Mouse (Mus musculus) spleen, postnatal 14 days (tissue): ENCODE measurements around the gene Anxa6.
"Not testable (repeated sequence)": the region's sequence is repeated elsewhere in the genome, so short reads cannot be mapped to it uniquely, and the experiment has no call there.

Experiments
- DNase-seq, 2 experiments: peaks; one replicate each; pipeline ENCODE4 v3.0.0; 2021 to 2022; ENCODE audit warnings: low spot score in 2 of 2

The Anxa6 gene

GRCm38 (mm10) chr11:54961164-54961850, 71.9 kb downstream of the Anxa6 start:
- DNase-seq: no peak

- no peak for DNase-seq
Measured at GRCm38 (mm10) chr11:54960251-54960650, 73.0 kb downstream of the Anxa6 start.

GRCm38 (mm10) chr11:54958571-54959073, 74.6 kb downstream of the Anxa6 start:
- no peak for DNase-seq

DNA sequence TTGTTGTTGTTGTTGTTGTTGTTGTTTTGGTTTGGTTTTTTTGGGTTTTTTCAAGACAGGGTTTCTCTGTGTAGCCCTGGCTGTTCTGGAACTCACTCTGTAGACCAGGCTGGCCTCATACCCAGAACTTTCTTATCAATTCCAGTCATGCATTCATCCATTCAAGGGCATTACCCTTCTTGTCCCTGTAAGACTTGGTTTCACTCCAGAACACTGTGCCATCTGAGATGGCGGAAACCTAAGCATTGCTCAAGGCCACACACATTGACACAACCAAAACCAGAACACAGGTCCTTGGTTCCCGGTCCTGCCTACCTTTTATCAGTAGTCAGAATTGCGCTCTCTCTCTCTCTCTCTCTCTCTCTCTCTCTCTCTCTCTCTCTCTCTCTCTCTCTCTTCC, 75.5 kb downstream of the Anxa6 start:
- DNase-seq: not testable (repeated sequence)

DNA sequence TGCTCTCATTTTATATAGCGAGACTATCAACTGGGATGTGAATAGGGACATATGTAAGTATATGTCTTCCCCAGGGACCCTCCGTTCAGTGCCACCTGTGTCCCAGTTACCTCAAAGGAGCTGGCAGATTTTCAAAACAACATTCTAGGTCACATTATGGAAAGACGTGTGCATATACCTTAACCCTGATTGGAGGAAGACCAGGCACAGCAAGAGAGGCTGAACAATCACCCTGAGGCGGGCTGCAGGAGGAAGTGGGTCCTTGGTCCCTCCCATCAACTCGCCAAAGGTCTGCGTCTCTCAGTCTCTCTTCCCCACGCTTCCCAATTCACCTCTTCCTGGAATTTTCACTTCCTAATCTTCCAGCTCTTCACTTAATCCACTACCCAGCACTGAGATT, 76.3 kb downstream of the Anxa6 start:
- DNase-seq: no peak

GRCm38 (mm10) chr11:54955735-54956480, 77.3 kb downstream of the Anxa6 start:
- peak; percentile 96 to 97 for DNase-seq

DNA sequence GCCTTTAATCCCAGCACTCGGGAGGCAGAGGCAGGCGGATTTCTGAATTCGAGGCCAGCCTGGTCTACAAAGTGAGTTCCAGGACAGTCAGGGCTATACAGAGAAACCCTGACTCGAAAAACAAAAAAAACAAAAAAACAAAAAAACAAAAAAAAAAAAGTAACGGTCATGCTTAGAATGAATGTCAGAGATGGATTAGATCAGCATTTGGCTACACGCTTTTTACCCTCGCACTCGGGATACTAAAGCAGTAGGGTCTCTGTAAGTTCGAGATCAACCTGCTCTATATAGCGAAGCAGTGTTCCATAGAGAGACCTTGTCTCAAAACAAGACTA, 77.9 kb downstream of the Anxa6 start:
- not testable (repeated sequence) for DNase-seq

DNA sequence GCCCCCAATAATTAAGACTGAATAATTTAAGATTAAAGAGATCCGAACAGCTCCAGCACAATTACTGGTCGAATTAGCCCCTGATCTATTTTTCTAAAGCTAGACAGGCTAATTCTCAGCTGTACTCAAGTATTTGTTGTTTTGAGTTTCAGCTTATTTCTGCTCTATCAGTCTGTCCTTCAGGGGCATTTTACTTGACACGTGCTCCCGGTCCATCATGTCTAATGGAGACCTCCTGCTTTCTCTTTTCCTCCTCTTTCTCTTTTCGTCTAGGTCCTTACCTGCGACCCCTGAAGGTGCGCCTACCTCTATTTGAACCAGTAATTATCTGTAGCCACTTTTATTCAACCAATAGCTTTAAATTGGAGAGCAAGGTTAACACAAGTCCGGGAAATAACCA, 78.5 kb downstream of the Anxa6 start:
- no peak for DNase-seq

DNA sequence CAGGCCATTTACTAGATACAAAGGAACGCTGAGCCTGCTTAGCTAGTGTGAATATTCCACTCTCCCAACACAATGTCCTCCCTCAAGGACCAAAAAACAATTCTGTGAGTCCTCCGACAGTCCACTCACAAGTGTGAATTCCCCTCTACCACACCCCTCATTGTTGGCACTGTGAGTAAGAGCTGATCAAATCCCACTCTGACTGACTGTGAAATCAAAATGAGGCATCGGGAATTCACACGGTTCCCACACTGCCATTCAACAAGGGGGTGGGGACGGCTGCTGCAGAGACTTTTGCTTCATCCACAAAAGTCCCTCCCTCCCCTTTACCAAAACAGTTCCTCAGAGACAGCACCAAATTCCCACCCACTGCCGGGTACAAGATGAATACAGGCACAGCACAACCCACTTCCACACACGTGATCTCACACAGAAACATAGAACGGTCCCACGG, 79.2 kb downstream of the Anxa6 start:
- DNase-seq: no peak

DNA sequence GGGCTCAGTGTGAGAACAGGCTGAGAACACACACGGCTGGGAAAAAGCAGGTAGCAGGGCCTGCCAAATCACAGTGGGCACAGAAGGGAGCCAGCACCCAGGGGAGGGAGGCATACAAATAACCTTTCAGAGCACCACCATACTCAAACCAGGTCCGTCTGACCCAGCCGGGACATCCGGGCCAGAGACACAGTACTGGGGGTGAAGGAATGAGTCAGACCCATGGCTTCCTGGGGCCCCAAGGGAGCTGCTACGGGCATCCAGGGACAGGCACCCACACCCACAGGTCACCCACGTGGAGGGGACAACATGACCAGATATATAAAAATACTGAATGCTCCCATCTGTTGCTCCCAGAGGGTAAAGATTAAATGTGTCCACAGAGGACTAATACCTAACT, 80.6 kb downstream of the Anxa6 start:
- DNase-seq: no peak

DNA sequence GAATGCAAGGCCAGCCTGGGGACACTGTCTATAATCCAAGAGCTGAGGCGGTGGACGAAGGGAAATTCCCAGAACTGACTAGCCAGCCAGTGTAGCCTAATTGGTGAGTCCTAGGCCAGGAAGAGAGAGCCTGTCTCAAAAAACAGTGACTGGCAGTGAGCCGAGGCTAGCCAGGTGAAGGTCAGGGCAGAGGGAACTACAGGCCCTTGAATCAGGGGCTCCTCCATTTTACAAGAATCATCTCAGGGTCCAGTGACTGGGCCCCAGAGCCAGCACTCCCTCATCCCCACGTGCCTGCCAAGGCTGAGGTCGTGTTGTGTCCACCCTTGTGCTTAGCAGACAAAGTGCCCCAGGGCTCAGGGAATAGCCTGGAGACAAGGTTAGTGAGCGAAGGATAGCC, 82.6 kb downstream of the Anxa6 start:
- DNase-seq: no peak

- no peak for DNase-seq
Measured at GRCm38 (mm10) chr11:54949717-54950116, 83.5 kb downstream of the Anxa6 start.

GRCm38 (mm10) chr11:54944702-54945101, 88.5 kb downstream of the Anxa6 start:
- DNase-seq: no peak

DNA sequence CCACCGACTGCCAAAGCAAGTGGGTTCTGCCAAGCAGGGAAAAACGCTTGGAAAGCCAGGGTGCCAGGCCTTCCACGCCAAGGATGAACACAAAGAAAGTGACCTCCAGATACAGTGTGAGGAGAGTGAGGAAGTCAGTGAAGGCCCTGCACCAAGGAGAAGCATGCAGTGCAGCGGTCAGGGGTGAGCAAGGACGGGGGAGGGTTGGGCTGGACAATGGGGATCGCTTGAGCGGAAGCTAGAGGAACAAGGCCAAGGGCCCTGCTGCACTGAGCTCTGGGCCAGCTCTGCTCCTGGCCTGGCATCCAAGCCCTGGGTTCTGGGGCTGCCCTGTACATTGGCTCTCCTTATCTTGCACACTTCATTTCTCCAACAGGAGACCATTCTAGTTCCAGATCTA, 93.2 kb downstream of the Anxa6 start:
- DNase-seq: no peak

GRCm38 (mm10) chr11:54939501-54939900, 93.7 kb downstream of the Anxa6 start:
- DNase-seq: no peak

DNA sequence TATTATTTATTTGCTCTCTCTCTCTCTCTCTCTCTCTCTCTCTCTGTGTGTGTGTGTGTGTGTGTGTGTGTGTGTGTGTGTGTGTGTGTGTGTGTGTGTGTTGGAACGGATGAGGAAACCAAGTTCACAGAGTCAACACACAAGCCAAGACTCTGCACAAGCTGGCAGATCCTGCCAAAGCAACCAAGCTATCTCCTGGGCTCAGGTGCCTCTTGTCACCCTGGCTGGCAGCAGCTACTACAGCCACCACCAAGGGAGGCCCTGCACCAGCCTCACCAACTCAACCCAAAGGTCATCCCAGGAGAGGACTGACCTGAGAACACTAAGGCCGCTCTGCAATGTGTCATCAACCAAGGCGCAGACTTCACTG, 96.5 kb downstream of the Anxa6 start:
- no peak for DNase-seq

- DNase-seq: no peak
Measured at GRCm38 (mm10) chr11:54936035-54936770, 97.0 kb downstream of the Anxa6 start.

- DNase-seq: no peak
Measured at GRCm38 (mm10) chr11:54934198-54934597, 99.0 kb downstream of the Anxa6 start.

DNA sequence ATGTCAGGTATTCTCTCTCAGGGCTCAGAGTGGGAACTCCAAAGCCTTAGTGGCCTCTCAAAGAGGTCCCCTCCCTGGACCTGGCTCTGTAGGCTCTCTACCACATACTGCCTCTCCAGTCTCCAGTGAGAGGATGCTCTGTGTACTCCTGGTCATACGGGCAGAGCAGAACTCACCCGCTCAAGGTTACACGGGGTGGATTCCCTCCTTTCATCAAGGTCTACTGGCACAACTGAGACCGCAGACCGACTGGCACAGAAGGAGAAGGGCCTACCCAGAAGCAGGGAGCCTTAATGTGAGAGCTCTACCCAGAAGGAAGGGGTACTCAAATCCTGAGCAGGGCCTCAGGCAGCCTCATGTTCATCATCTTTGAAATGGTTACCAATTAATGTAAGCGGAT, 100.7 kb downstream of the Anxa6 start:
- no peak for DNase-seq

- DNase-seq: peak; percentile 27 to 56
Measured at GRCm38 (mm10) chr11:54931405-54932093, 101.7 kb downstream of the Anxa6 start.

GRCm38 (mm10) chr11:54930318-54930979, 102.8 kb downstream of the Anxa6 start:
- no peak for DNase-seq
